Mouse (Mus musculus) embryonic facial prominence, embryonic 10.5 days (tissue): ENCODE measurements around the gene Olfr1295. TPM values are rescaled to one million over a fixed set of nuclear protein-coding genes. Genes with fewer than 3 reads are reported as not detected.

Experiments
- DNase-seq: peaks from one replicate; pipeline ENCODE4 v3.0.0-alpha.2; 2017; ENCODE audit warnings: low spot score
- H3K27ac ChIP-seq: fragments of 300-500 bp; sonication (generic); replicated peaks from 2 replicates; pipeline ENCODE4 v1.5.1; 2016; ENCODE audit warnings: mild to moderate bottlenecking
- H3K27me3 ChIP-seq: fragments of 300-500 bp; sonication (generic); replicated peaks from 2 replicates; pipeline ENCODE4 v1.6.1; 2016; ENCODE audit warnings: low read depth, mild to moderate bottlenecking; ENCODE audit not compliant: poor library complexity, severe bottlenecking
- H3K36me3 ChIP-seq: fragments of 300-500 bp; sonication (generic); replicated peaks from 2 replicates; pipeline ENCODE4 v1.6.1; 2016; ENCODE audit warnings: mild to moderate bottlenecking, moderate library complexity
- H3K4me1 ChIP-seq: fragments of 300-500 bp; sonication (generic); 2 replicates; pipeline ENCODE4 v1.6.1; 2016
- H3K4me3 ChIP-seq: fragments of 300-500 bp; sonication (generic); 2 replicates; pipeline ENCODE4 v1.5.1; 2016; ENCODE audit warnings: mild to moderate bottlenecking, moderate library complexity
- H3K9me3 ChIP-seq: fragments of 300-500 bp; sonication (generic); 2 replicates; pipeline ENCODE4 v1.6.1; 2016; ENCODE audit warnings: mild to moderate bottlenecking
- WGBS: fragments of 180-500 bp; shearing (Covaris S2); methylation state at CpG from one replicate; pipeline ENCODE4 v1.1.7; 2016; 5-methylcytosine and 5-hydroxymethylcytosine counted together
- polyA plus RNA-seq: library from polyadenylated mRNA; unstranded; fragments of >200 nt; fragmentation: Nextera tagmentation; extraction: Ambion mirVana; gene quantifications from 2 replicates; pipeline ENCODE4 v1.2.1, GENCODE M21; 2016

Gene Olfr1295
- not detected in 2 replicates for polyA plus RNA-seq

- DNase-seq, result no peak
- Histone ChIP-seq H3K36me3 (no peaks in the 10 kb centered on the region), H3K4me3 (no peak within 1 kb of the TSS), H3K4me1 (no peaks in the 10 kb centered on the region), H3K9me3 (no peaks in the 10 kb centered on the region), H3K27me3 (no peaks in the 10 kb centered on the region), H3K27ac (no peak within 1 kb of the TSS)
Observed at GRCm38 (mm10) chr2:111569581-111569980, at the start of gene Olfr1295. Gene Olfr1295, minus strand, starts transcription at chr2:111569681.

- 67% methylated on average over 1 of the region's 1 CpGs for WGBS
Observed at GRCm38 (mm10) chr2:111540191-111540590, 29.3 kb downstream of the Olfr1295 start, which contains the start of gene Olfr1294. Gene Olfr1294, minus strand, starts transcription at chr2:111540291.

DNA sequence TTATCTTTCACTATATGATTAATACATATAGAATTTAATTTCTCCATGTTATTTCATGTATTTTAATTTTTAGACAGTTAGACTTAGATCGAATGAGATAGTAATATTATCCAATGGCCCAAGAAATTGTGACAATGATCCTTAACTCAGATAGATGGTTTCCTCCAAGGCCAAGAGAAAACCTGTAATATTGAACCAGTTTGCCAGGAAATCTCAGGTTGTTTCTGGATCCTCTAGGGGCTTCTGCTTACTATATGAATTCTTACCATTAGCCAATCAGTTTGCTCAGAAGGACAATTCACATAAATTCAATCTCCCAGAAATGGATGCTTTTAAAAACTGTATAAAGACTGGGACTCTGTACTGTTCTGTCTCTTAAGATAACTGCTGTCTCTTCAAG, 44.6 kb downstream of the Olfr1295 start, which contains the start of gene Olfr1293-ps:
TSS of gene Olfr1293-ps (plus strand) at position 301 of the 400 bp plus-strand sequence.
- Histone ChIP-seq H3K27me3 (no peaks in the 10 kb centered on the region), H3K4me1 (no peaks in the 10 kb centered on the region), H3K9me3 (no peaks in the 10 kb centered on the region), H3K4me3 (no peak within 1 kb of the TSS), H3K36me3 (no peaks in the 10 kb centered on the region), H3K27ac (no peak within 1 kb of the TSS)
- no peak for DNase-seq
- WGBS, result 89% methylated on average over 1 of the region's 1 CpGs

More at GRCm38 (mm10) chr2:111540191-111540590, 29.3 kb downstream of the Olfr1295 start, which contains the start of gene Olfr1294:
- DNase-seq, result no peak
- Histone ChIP-seq H3K27me3 (no peaks in the 10 kb centered on the region), H3K36me3 (no peaks in the 10 kb centered on the region), H3K4me3 (no peak within 1 kb of the TSS), H3K27ac (no peak within 1 kb of the TSS), H3K9me3 (no peaks in the 10 kb centered on the region), H3K4me1 (no peaks in the 10 kb centered on the region)

DNA sequence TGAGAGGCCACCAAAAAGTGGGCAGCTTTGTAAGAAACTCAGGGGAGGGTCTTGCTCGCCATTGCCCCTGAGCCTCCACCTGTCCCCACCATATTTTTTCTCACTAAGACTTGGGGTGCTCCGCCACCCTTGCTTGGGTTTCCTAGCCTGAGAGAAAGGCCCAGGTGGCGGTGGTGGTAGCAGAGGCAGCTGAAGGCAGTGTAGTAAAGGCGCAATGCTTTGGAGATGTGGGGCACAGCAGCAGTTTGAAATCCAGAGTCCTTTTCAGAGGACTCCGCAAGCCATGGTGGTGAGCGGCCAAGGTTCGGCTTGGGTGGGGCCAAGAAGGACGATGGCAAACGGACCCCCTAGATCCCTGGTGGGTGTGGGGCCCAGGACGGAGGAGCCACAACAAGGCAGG, 52.0 kb downstream of the Olfr1295 start:
- WGBS, result 90% methylated on average over 10 of the region's 10 CpGs
- no peak for DNase-seq
- H3K4me3 ChIP-seq, result no peak overlapping the region
- no peaks in the 10 kb centered on the region for H3K36me3 ChIP-seq
- no peak overlapping the region for H3K27ac ChIP-seq
- no peaks in the 10 kb centered on the region for H3K4me1 ChIP-seq
- H3K9me3 ChIP-seq, result peaks cover 4% of the 10 kb centered on the region; the same call in 1 of the 2 replicates
- H3K27me3 ChIP-seq, result no peaks in the 10 kb centered on the region

Other genes with a start within 250 kb of the Olfr1295 start
- not detected in 2 replicates for gene Olfr1281, start 243.2 kb downstream of the Olfr1295 start, polyA plus RNA-seq
- not detected in 2 replicates for gene Olfr1282, start 233.6 kb downstream of the Olfr1295 start, polyA plus RNA-seq
- not detected in 2 replicates for gene Olfr1283, start 202.9 kb downstream of the Olfr1295 start, polyA plus RNA-seq
- gene Olfr1284, start 194.2 kb downstream of the Olfr1295 start, polyA plus RNA-seq, result not detected in 2 replicates
- not detected in 2 replicates for gene Olfr1286, start 146.6 kb downstream of the Olfr1295 start, polyA plus RNA-seq
- not detected in 2 replicates for gene Olfr1287, start 120.5 kb downstream of the Olfr1295 start, polyA plus RNA-seq
- not detected in 2 replicates for gene Olfr1288, start 95.6 kb downstream of the Olfr1295 start, polyA plus RNA-seq
- not detected in 2 replicates for gene Olfr1289, start 88.9 kb downstream of the Olfr1295 start, polyA plus RNA-seq
- not detected in 2 replicates for gene Olfr1290, start 75.9 kb downstream of the Olfr1295 start, polyA plus RNA-seq
- not detected in 2 replicates for gene Olfr1291-ps1, start 72.5 kb downstream of the Olfr1295 start, polyA plus RNA-seq
- not detected in 2 replicates for gene Olfr1293-ps, start 44.5 kb downstream of the Olfr1295 start, polyA plus RNA-seq
- not detected in 2 replicates for gene Olfr1294, start 29.4 kb downstream of the Olfr1295 start, polyA plus RNA-seq
- gene Olfr1297, start 56.8 kb upstream of the Olfr1295 start, polyA plus RNA-seq, result not detected in 2 replicates
- gene Olfr1298, start 79.5 kb upstream of the Olfr1295 start, polyA plus RNA-seq, result not detected in 2 replicates
- not detected in 2 replicates for gene Olfr1299, start 91.7 kb upstream of the Olfr1295 start, polyA plus RNA-seq
- gene Olfr1301, start 181.3 kb upstream of the Olfr1295 start, polyA plus RNA-seq, result not detected in 2 replicates
- gene Olfr1302, start 207.7 kb upstream of the Olfr1295 start, polyA plus RNA-seq, result not detected in 2 replicates